Mouse (Mus musculus) midbrain, embryonic 11.5 days (tissue): ENCODE results near the gene Ror2. TPM values are rescaled to one million over a fixed set of nuclear protein-coding genes. Genes with fewer than 3 reads are reported as not detected.

Experiments used
- ATAC-seq: fragments of 200-750 bp; cut with Nextera tagmentation; 2 replicates; pipeline ENCODE4 v1.8.0; 2017; ENCODE audit warnings: moderate TSS enrichment, moderate library complexity; ENCODE audit not compliant: low FRiP score
- DNase-seq: peaks from one replicate; pipeline ENCODE4 v3.0.0; 2015; ENCODE audit warnings: low spot score; ENCODE audit errors: missing footprints
- H3K27ac ChIP-seq: fragments of 300-500 bp; sonication (generic); 2 replicates; pipeline ENCODE4 v1.5.1; 2014; ENCODE audit warnings: low read depth, low read length
- H3K27me3 ChIP-seq: fragments of 300-500 bp; sonication (generic); 2 replicates; pipeline ENCODE4 v1.6.1; 2014; ENCODE audit warnings: mild to moderate bottlenecking, low read length, moderate library complexity, mixed read lengths; ENCODE audit not compliant: control insufficient read depth, insufficient read depth
- H3K36me3 ChIP-seq: fragments of 300-500 bp; sonication (generic); 2 replicates; pipeline ENCODE4 v1.6.1; 2014; ENCODE audit warnings: mild to moderate bottlenecking, low read length, moderate library complexity, mixed read lengths; ENCODE audit not compliant: control insufficient read depth, insufficient read depth
- H3K4me1 ChIP-seq: fragments of 300-500 bp; sonication (generic); 2 replicates; pipeline ENCODE4 v1.6.1; 2014; ENCODE audit warnings: low read length; ENCODE audit not compliant: control insufficient read depth, insufficient read depth
- H3K4me2 ChIP-seq: fragments of 300-500 bp; sonication (generic); 2 replicates; pipeline ENCODE4 v1.6.1; 2014; ENCODE audit warnings: mild to moderate bottlenecking, moderate library complexity
- H3K4me3 ChIP-seq: fragments of 300-500 bp; sonication (generic); 2 replicates; pipeline ENCODE4 v1.5.1; 2014; ENCODE audit warnings: low read depth, low read length
- H3K9ac ChIP-seq: fragments of 300-500 bp; sonication (generic); 2 replicates; pipeline ENCODE4 v1.6.1; 2014; ENCODE audit warnings: low read length
- H3K9me3 ChIP-seq: fragments of 300-500 bp; sonication (generic); 2 replicates; pipeline ENCODE4 v1.6.1; 2016; ENCODE audit warnings: low read length; ENCODE audit not compliant: control insufficient read depth
- WGBS: fragments of 180-500 bp; shearing (Covaris S2); extraction: QIAGEN DNeasy Blood & Tissue Kit; methylation state at CpG from one replicate; pipeline ENCODE4 v1.1.7; 2014; 5-methylcytosine and 5-hydroxymethylcytosine counted together
- polyA plus RNA-seq: library from polyadenylated mRNA; unstranded; fragments of >200 nt; fragmentation: Nextera tagmentation; extraction: Ambion mirVana; gene quantifications from 2 replicates; pipeline ENCODE4 v1.2.1, GENCODE M21; 2014

Gene Ror2
- polyA plus RNA-seq, 1 experiment from 2014 or later, result 4.8 TPM

DNA sequence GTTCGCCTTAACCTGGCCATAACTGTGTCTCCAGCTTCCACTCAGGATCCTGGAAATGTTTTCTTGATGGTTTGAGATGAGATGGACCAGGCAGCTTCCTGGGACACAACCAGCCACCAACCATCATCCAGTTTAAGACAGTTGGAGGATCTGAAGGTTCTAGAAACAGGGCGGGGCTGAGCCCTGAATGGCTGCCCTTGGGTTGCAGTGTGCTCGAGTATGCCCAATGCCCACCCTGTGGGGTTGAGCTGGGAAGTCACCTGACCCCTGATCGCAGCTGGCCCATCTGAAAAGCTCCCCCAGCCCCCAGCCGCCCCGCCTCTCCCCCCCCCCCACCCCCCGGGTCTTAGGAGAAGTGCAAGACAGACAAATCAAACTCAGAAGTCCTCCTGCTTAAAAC is 89.2 kb downstream of the Ror2 start:
- no peaks in the 10 kb centered on the region for H3K9me3 ChIP-seq
- WGBS, result 78% methylated on average over 7 of the region's 7 CpGs
- peaks cover 5% of the 10 kb centered on the region for H3K4me1 ChIP-seq
- ATAC-seq (no peak), DNase-seq (no peak)
- no peaks in the 10 kb centered on the region for H3K36me3 ChIP-seq
- no peak overlapping the region for H3K4me2 ChIP-seq
- H3K4me3 ChIP-seq, result no peak overlapping the region
- H3K27ac ChIP-seq, result no peak overlapping the region
- no peaks in the 10 kb centered on the region for H3K27me3 ChIP-seq
- no peak overlapping the region for H3K9ac ChIP-seq

DNA sequence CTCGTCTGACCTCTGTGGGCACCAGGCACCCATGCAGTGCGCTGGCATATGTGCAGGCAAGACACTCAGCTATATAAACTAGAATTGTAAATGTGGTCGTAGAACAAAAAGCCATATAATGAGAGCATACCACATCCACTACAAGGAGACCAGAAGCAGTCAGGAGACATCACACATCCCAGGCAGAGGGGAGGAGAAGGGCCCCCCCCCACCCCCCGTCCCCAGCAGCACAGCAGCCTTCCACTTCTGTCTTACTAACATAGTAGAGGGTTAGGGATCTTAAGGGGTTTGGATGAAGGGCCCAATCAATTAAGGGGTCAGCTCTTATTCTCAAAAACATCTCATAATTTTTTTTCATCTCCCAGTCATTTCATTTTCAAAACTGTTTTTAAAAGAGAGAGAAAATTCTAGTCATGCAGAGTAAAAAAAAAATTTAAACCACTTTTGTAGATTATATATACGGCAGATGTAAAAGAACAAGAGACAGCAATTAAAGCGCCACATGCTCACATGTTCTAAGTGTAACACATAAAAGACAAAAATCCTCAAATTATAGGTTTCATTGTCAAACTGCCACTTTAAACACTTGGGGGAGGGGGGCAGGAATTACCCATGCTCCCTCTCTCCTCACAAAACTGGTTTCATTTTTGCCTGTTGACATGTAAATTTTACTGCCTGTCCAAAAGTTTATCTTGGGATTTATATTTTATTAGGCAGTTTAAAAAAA is 89.8 kb downstream of the Ror2 start:
- no peak overlapping the region for H3K9ac ChIP-seq
- H3K27ac ChIP-seq, result no peak overlapping the region
- no peaks in the 10 kb centered on the region for H3K27me3 ChIP-seq
- DNase-seq (no peak), ATAC-seq (no peak)
- no peaks in the 10 kb centered on the region for H3K9me3 ChIP-seq
- H3K36me3 ChIP-seq, result no peaks in the 10 kb centered on the region
- H3K4me1 ChIP-seq, result no peaks in the 10 kb centered on the region; the same call in 1 of the 2 replicates
- H3K4me2 ChIP-seq, result no peak overlapping the region
- H3K4me3 ChIP-seq, result no peak overlapping the region
- WGBS, result 86% methylated on average over 6 of the region's 6 CpGs

- Histone ChIP-seq H3K9me3 (no peaks in the 10 kb centered on the region), H3K36me3 (no peaks in the 10 kb centered on the region), H3K4me2 (no peak overlapping the region), H3K27me3 (no peaks in the 10 kb centered on the region), H3K4me3 (no peak overlapping the region), H3K4me1 (no peaks in the 10 kb centered on the region), H3K27ac (no peak overlapping the region), H3K9ac (no peak overlapping the region)
- DNase-seq, result no peak
- ATAC-seq, result no peak
- WGBS, result 91% methylated on average over 15 of the region's 15 CpGs
Measured at GRCm38 (mm10) chr13:53194306-53194705, 91.6 kb downstream of the Ror2 start.

DNA sequence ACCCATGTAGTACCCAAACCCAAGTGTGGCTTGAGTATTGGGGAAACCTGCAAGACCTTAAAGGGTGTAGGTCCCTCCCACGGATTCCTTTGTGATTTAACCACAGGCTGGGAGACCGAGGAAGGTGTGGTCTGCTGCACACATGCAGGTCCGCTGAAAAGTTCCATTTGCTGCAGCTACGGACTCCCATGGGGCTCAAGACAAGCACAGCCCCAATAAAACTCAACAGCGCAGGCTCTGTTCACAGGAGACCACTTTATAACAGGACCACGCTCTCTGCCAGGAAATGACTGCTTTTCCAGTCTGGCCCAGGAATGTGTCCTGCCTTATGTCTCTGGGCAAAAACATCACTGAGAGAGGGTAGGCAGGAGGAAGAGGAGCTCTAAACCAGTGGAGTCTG is 92.2 kb downstream of the Ror2 start:
- DNase-seq (no peak), ATAC-seq (no peak)
- no peak overlapping the region for H3K9ac ChIP-seq
- H3K4me2 ChIP-seq, result no peak overlapping the region
- H3K27ac ChIP-seq, result no peak overlapping the region
- WGBS, result 84% methylated on average over 6 of the region's 6 CpGs
- no peaks in the 10 kb centered on the region for H3K9me3 ChIP-seq
- no peak overlapping the region for H3K4me3 ChIP-seq
- H3K36me3 ChIP-seq, result no peaks in the 10 kb centered on the region
- H3K4me1 ChIP-seq, result no peaks in the 10 kb centered on the region
- no peaks in the 10 kb centered on the region for H3K27me3 ChIP-seq

DNA sequence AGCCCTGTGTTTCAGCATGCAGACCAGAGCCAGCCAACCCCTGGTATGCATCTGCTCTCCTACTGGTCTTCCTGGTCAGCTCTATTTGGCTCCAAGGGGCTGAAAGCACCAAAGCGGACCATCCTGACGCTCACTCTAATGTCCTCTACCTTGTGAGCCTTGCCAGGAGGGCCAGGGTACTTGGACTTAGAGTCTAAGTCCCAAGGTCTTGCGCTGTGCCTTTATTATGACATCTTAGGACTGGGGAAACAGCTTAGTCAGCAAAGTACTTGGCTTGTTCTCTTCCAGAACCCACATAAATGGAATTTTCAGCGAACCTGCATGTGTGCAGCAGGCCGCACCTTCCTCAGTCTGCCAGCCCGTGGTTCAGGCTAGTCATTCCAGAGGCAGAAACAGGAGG is 93.6 kb downstream of the Ror2 start:
- Histone ChIP-seq H3K9me3 (no peaks in the 10 kb centered on the region), H3K27ac (no peak overlapping the region), H3K27me3 (no peaks in the 10 kb centered on the region), H3K9ac (no peak overlapping the region), H3K36me3 (no peaks in the 10 kb centered on the region), H3K4me1 (no peaks in the 10 kb centered on the region), H3K4me2 (no peak overlapping the region), H3K4me3 (no peak overlapping the region)
- 89% methylated on average over 6 of the region's 6 CpGs for WGBS
- ATAC-seq (no peak), DNase-seq (no peak)

DNA sequence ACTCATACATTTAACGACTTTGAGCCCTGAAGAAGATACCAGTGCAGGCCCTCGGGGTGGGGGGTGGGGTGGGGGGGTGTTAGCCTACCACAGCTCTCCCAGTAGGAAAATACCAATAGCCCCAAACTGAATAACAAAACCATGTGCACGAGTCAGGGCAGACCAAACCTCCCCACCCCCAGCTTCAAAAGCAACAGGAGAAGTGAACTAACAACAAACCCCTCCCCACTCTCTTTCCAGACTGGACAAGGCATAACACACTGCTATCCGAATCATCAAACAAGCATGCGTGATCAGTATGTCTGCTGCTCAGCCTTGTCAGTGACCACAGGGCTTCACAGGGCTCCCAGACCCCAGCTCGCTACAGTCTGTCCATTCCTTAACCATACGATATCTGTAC is 94.3 kb downstream of the Ror2 start:
- DNase-seq, result no peak
- Histone ChIP-seq H3K4me1 (no peaks in the 10 kb centered on the region), H3K27ac (no peak overlapping the region), H3K27me3 (no peaks in the 10 kb centered on the region), H3K36me3 (no peaks in the 10 kb centered on the region), H3K9me3 (no peaks in the 10 kb centered on the region), H3K4me3 (no peak overlapping the region), H3K4me2 (no peak overlapping the region), H3K9ac (no peak overlapping the region)
- 74% methylated on average over 7 of the region's 7 CpGs for WGBS
- ATAC-seq, result no peak

GRCm38 (mm10) chr13:53188935-53189334 is 97.0 kb downstream of the Ror2 start:
- H3K27me3 ChIP-seq, result no peaks in the 10 kb centered on the region
- no peaks in the 10 kb centered on the region for H3K36me3 ChIP-seq
- no peak overlapping the region for H3K27ac ChIP-seq
- no peaks in the 10 kb centered on the region for H3K4me1 ChIP-seq
- H3K4me3 ChIP-seq, result no peak overlapping the region
- no peaks in the 10 kb centered on the region for H3K9me3 ChIP-seq
- no peak overlapping the region for H3K9ac ChIP-seq
- no peak for ATAC-seq
- 89% methylated on average over 10 of the region's 10 CpGs for whole genome bisulfite sequencing
- no peak for DNase-seq
- no peak overlapping the region for H3K4me2 ChIP-seq

DNA sequence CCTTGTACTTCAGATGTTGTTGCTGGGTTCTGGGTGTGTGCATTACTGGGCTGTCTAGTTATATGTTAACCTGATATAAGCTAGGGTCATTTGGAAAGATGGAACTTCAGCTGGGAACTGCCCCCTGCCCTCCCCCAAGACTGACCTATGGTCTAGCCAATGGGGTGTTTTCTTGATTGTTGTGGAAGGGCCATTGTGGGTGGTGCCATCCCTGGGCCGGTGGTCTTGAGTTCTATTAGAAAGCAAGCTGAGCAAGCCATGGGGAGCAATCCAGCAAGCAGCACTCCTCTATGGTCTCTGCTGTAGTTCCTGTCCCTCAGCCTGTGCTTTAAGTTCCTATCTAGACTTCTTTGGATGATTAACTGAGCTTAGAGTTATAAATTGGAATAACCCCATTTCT is 101.1 kb downstream of the Ror2 start:
- Histone ChIP-seq H3K4me1 (no peaks in the 10 kb centered on the region), H3K27me3 (no peaks in the 10 kb centered on the region), H3K9me3 (no peaks in the 10 kb centered on the region), H3K27ac (no peak overlapping the region), H3K4me3 (no peak overlapping the region), H3K4me2 (no peak overlapping the region), H3K36me3 (no peaks in the 10 kb centered on the region), H3K9ac (no peak overlapping the region)
- ATAC-seq (no peak), DNase-seq (no peak)
- 77% methylated on average over 1 of the region's 1 CpGs for WGBS

DNA sequence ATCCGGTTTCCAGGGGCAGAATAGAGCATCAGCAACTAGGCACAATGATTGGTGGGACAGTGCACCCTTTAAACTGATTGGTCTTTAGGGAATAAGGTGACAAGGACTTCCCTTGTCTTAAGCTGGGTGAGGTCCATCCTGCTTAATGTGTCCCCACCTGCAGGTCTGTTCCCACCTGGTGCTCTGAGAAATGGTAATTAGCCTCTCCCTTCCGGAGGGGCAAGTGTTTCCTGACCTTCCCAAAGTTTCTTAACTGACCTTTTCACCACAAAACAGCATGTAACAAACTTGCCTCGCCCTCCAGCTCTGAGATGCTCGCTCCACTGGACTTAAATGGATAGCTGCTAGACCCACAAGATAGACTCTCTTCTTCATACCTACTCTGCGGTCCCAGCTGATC is 101.8 kb downstream of the Ror2 start:
- Histone ChIP-seq H3K36me3 (no peaks in the 10 kb centered on the region), H3K27ac (no peak overlapping the region)

More for the DNA sequence above, 101.8 kb downstream of the Ror2 start:
- no peak overlapping the region for H3K9ac ChIP-seq
- H3K4me1 ChIP-seq, result peaks cover under 1% of the 10 kb centered on the region; the same call in 1 of the 2 replicates
- ATAC-seq (no peak), DNase-seq (no peak)
- no peaks in the 10 kb centered on the region for H3K9me3 ChIP-seq
- H3K27me3 ChIP-seq, result no peaks in the 10 kb centered on the region
- 54% methylated on average over 5 of the region's 5 CpGs for WGBS
- no peak overlapping the region for H3K4me2 ChIP-seq
- H3K4me3 ChIP-seq, result no peak overlapping the region
